Mouse (Mus musculus) heart, adult 2 months (tissue): ENCODE results near the gene Aph1b. TPM values are rescaled to one million over a fixed set of nuclear protein-coding genes. Genes with fewer than 3 reads are reported as not detected.
A peak's percentile ranks its signal among the peaks of the same experiment; 100 is the strongest.
"Not testable (repeated sequence)": the region's sequence is repeated elsewhere in the genome, so short reads cannot be mapped to it uniquely, and the experiment has no call there.

ENCODE experiments used
- DNase-seq, 2 experiments: peaks; one replicate each; pipeline ENCODE4 v3.0.0; 2021
- H3K27ac ChIP-seq: fragments of 200-600 bp; 2 replicates; pipeline ENCODE4 v1.8.1; 2022
- H3K27me3 ChIP-seq: fragments of 200-500 bp; 2 replicates; pipeline ENCODE4 v1.6.1; 2012; ENCODE audit warnings: mild to moderate bottlenecking, low read length, inconsistent platforms, mixed read lengths; ENCODE audit not compliant: control insufficient read depth, insufficient read depth
- H3K36me3 ChIP-seq: fragments of 200-500 bp; 2 replicates; pipeline ENCODE4 v1.6.1; 2012; ENCODE audit warnings: low read length, inconsistent platforms; ENCODE audit not compliant: control insufficient read depth, insufficient read depth
- H3K4me1 ChIP-seq: fragments of 200-500 bp; 2 replicates; pipeline ENCODE4 v1.6.1; 2011; ENCODE audit warnings: low read length; ENCODE audit not compliant: control insufficient read depth, insufficient read depth
- H3K4me3 ChIP-seq: fragments of 200-600 bp; 2 replicates; pipeline ENCODE4 v1.8.1; 2022
- H3K79me2 ChIP-seq: fragments of 200-500 bp; replicated peaks from 2 replicates; pipeline ENCODE4 v1.6.1; 2012; ENCODE audit warnings: mild to moderate bottlenecking, inconsistent platforms, low read length, moderate library complexity, mixed read lengths; ENCODE audit not compliant: control insufficient read depth, insufficient read depth
- H3K9ac ChIP-seq: fragments of 200-500 bp; 2 replicates; pipeline ENCODE4 v1.6.1; 2012; ENCODE audit warnings: low read depth, mild to moderate bottlenecking, control low read depth, inconsistent platforms, low read length, mixed read lengths
- CTCF ChIP-seq: fragments of 200-600 bp; IDR thresholded peaks from 2 replicates; pipeline ENCODE4 v1.8.1; 2022; ENCODE audit warnings: antibody characterized with exemption, mild to moderate bottlenecking, moderate library complexity
- EP300 ChIP-seq: fragments of 200-500 bp; IDR thresholded peaks from 2 replicates; pipeline ENCODE4 v1.6.1; 2011; ENCODE audit warnings: low read depth, low read length, control low read depth; ENCODE audit not compliant: insufficient read depth
- POLR2A ChIP-seq: fragments of 200-500 bp; IDR thresholded peaks from 2 replicates; pipeline ENCODE4 v1.6.1; 2011; ENCODE audit warnings: mild to moderate bottlenecking, low read depth, low read length, control low read depth; ENCODE audit not compliant: insufficient read depth
- WGBS: fragments of 180-500 bp; shearing (Covaris S2); methylation state at CpG from one replicate; pipeline ENCODE4 v1.1.7; 2018; 5-methylcytosine and 5-hydroxymethylcytosine counted together
- intact Hi-C: fragments of 180-260 bp; cut with DNase I; formaldehyde crosslinking; loops from one replicate; pipeline ENCODE4 v1.15.1; 2025
- polyA plus RNA-seq: library from polyadenylated mRNA; depleted of rRNA; stranded (reverse); fragments of >200 nt; gene quantifications from 2 replicates; pipeline ENCODE4 v1.2.3, GENCODE M21; 2012
- total RNA-seq, 2 experiments: library from RNA; stranded (reverse); gene quantifications; 2 replicates each; pipeline ENCODE4 v1.2.3; 2021

The Aph1b gene
- total and polyA plus RNA-seq, 3 experiments, result 2.3 to 5.2 (median 4.3) TPM

GRCm38 (mm10) chr9:66794629-66795463 lies 444 bp downstream of the Aph1b start:
- Histone ChIP-seq H3K9ac (peak overlapping the region; percentile 84), H3K4me1 (no peaks in the 10 kb centered on the region; the same call in 1 of the 2 replicates), H3K27ac (peak overlapping the region; percentile 88), H3K36me3 (no peaks in the 10 kb centered on the region), H3K4me3 (peak overlapping the region; percentile 75), H3K27me3 (no peaks in the 10 kb centered on the region), H3K79me2 (no peaks in the 10 kb centered on the region)
- TF ChIP-seq CTCF (no peak), EP300 (no peak), POLR2A (no peak; the same call in 1 of the 2 replicates)
- WGBS, result 3% methylated on average over 43 of the region's 43 CpGs
- intact Hi-C loops, result loop anchor here (2.0 kb wide), 1 partner anchor 40 kb away; the partner anchor contains the start of gene Aph1c
- no peak for DNase-seq

DNA sequence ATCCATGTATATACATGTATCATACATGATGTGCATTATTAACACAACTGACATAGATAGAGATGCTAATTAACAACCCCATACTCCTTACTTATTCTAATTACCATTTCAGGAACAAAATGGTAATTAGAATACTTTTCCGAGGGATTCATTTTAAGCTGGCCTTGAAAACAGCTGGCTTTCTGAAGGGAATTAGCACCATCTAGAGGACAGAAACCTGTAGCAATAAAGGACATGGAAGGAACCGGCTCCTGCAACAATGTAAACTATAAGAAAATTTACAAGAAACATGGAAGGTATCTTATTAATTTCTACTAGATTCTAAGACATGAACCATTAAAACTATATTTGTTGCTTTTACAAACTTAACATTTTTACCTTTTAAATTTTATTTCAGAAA lies 7.5 kb downstream of the Aph1b start:
- H3K4me1 ChIP-seq, result no peaks in the 10 kb centered on the region
- peak; percentile 81 for TF ChIP-seq CTCF
- no peak for TF ChIP-seq EP300
- no peak for DNase-seq
- no peaks in the 10 kb centered on the region for H3K27me3 ChIP-seq
- H3K36me3 ChIP-seq, result no peaks in the 10 kb centered on the region
- no peaks in the 10 kb centered on the region for H3K79me2 ChIP-seq
- H3K9ac ChIP-seq, result no peak overlapping the region
- WGBS, result 11% methylated on average over 2 of the region's 2 CpGs
- intact Hi-C loops, result loop anchor here (1.0 to 5.0 kb wide), 3 partner anchors 142 to 323 kb away; partner anchors contain the start of gene Fbxl22
- no peak overlapping the region for H3K4me3 ChIP-seq
- H3K27ac ChIP-seq, result no peak overlapping the region

DNA sequence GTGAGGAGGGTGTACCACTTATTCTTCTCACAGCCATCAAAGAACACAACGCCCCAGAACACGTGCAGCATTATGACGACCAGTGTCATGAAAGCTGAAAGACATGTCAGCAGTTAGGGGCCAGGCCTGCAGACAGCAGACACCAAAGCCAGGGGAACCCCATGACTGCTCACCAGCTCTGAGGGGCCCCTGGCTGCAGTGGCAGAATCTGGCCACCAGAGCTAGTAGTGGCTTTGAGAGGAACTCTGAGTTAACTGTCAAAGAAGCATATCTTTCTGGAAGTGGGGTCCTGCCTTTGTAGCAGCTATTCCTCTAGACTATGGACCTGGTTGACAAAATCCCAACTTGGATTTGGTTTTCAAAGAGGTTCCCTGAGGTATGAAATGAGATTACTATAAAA lies 10.7 kb downstream of the Aph1b start:
- DNase-seq, H3K4me3 ChIP-seq, intact Hi-C loops, H3K27me3 ChIP-seq, H3K79me2 ChIP-seq, H3K4me1 ChIP-seq, H3K9ac ChIP-seq, H3K27ac ChIP-seq, H3K36me3 ChIP-seq: not testable (repeated sequence)
- TF ChIP-seq CTCF, result peak; percentile 29; the same call in 1 of the 2 replicates
- 83% methylated on average over 1 of the region's 3 CpGs for WGBS

DNA sequence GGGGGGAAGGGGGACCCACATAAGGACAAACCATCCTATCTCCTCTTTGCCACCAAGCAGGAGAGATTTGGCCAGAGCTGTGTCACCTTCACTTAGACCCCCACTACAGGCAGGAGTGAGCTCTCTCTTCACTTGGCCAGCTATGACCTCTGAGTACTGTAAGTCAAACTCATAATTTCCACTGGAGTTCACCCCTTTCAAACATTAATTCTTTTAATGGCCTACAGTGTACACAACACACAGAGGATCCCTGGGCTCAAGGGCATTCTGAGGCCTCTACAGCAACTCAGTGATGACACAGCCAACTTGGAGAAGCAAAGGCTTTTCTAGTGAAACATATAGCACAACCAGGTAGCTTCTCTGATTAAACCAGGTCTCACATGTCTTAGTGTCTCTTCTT lies 24.6 kb downstream of the Aph1b start:
- intact Hi-C loops, result loop anchor here (5.0 kb wide), 1 partner anchor 118 kb away; no protein-coding TSS in a partner anchor

GRCm38 (mm10) chr9:66769275-66769674 lies 26.0 kb downstream of the Aph1b start:
- no peaks in the 10 kb centered on the region for H3K36me3 ChIP-seq
- H3K9ac ChIP-seq, result no peak overlapping the region
- TF ChIP-seq EP300 (no peak), CTCF (no peak), POLR2A (no peak)
- H3K27ac ChIP-seq, result no peak overlapping the region
- H3K27me3 ChIP-seq, result no peaks in the 10 kb centered on the region
- H3K4me3 ChIP-seq, result no peak overlapping the region
- no peaks in the 10 kb centered on the region for H3K79me2 ChIP-seq
- 46% methylated on average over 3 of the region's 3 CpGs for WGBS
- intact Hi-C loops, result no loop called here
- H3K4me1 ChIP-seq, result no peaks in the 10 kb centered on the region
- DNase-seq, result no peak

More for the DNA sequence above, 24.6 kb downstream of the Aph1b start:
- no peaks in the 10 kb centered on the region for H3K4me1 ChIP-seq
- no peak overlapping the region for H3K4me3 ChIP-seq
- no peak overlapping the region for H3K27ac ChIP-seq
- no peaks in the 10 kb centered on the region for H3K27me3 ChIP-seq
- no peak for DNase-seq
- TF ChIP-seq CTCF, result no peak
- no peak for TF ChIP-seq POLR2A
- no peak for TF ChIP-seq EP300
- no peaks in the 10 kb centered on the region for H3K79me2 ChIP-seq
- H3K36me3 ChIP-seq, result no peaks in the 10 kb centered on the region
- H3K9ac ChIP-seq, result no peak overlapping the region

- Histone ChIP-seq H3K27ac (no peak overlapping the region), H3K79me2 (no peaks in the 10 kb centered on the region), H3K27me3 (no peaks in the 10 kb centered on the region), H3K36me3 (no peaks in the 10 kb centered on the region), H3K9ac (no peak overlapping the region), H3K4me1 (no peaks in the 10 kb centered on the region), H3K4me3 (no peak overlapping the region)
- TF ChIP-seq EP300 (no peak), CTCF (no peak), POLR2A (no peak)
- no peak for DNase-seq
- WGBS, result 86% methylated on average over 1 of the region's 1 CpGs
- intact Hi-C loops, result no loop called here
These were observed 26.6 kb downstream of the Aph1b start for GRCm38 (mm10) chr9:66768721-66769120.
